Mouse (Mus musculus): Measurements from ENCODE around the gene Olfr373.
"Not testable (repeated sequence)": the region's sequence is repeated elsewhere in the genome, so short reads cannot be mapped to it uniquely, and the experiment has no call there.

The Olfr373 gene

DNA sequence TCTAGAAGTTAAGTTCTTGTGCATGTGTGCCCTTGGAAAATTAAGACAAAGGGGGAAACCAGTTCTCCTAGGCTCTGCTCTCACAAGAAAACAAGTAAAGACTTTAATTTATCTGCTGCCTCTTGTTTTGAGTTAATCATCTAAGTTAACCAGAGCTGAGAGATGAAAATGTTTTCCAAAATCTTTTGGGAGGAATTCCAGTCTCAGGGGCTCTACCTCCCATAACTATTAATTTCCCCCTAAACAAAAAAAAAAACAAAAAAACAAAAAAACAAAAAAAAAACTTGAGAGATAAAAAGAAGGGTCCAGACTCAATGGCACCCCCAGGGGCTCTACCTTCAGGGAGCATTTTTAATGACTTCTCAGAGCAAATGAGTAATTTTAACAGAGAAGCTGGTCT lies at the start of gene Olfr373:
Gene Olfr373 (plus strand): TSS at position 301 of the 400 bp plus-strand sequence.
- in situ Hi-C loops (cut with MseI, MboI), result loop anchor here in 1 of 2 experiments (25.0 kb wide), 1 partner anchor 946 kb away; no protein-coding TSS in a partner anchor

DNA sequence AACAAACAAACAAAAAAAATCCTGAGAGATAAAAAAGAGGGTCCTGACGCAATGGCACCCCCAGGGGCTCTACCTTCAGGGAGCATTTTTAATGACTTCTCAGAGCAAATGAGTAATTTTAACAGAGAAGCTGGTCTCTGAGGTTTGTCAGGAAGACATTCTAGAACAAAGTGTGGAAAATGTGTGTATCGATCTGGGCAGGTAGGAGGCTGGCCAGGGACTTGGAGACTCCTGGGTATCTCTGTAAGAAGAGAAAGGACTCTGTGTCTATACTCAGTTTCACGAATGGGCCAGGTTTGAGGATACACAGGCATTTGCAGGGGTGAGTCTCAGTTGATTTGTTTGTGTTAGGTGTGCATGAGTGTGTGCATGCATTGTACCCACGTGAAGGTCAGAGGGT lies 42.1 kb upstream of the Olfr373 start, which contains the start of gene Olfr372:
Gene Olfr372 (plus strand): TSS at position 301 of the 400 bp plus-strand sequence.
- in situ Hi-C loops (cut with MseI, MboI), result not testable (repeated sequence)

DNA sequence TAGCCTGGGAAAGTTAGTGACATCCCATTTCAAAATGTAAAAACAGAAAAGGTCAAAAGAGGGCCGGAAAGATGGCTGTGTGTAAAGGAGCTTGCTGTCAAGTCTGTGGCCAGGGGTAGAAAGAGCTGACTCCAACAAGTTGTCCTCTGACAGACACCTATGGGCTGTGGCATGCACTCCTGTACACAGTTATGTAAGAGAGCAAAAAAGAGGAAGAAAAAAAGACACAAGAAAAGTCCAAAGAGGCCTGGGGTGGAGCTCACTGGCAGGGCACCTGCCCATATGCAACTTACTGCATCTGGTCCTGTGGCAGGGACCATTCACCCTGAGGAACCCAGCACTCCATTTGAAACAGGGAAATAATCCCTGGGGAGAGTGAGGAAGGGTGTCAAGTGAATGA lies 40.5 kb upstream of the Olfr373 start:
- in situ Hi-C loops (cut with MseI, MboI), result no loop called here

DNA sequence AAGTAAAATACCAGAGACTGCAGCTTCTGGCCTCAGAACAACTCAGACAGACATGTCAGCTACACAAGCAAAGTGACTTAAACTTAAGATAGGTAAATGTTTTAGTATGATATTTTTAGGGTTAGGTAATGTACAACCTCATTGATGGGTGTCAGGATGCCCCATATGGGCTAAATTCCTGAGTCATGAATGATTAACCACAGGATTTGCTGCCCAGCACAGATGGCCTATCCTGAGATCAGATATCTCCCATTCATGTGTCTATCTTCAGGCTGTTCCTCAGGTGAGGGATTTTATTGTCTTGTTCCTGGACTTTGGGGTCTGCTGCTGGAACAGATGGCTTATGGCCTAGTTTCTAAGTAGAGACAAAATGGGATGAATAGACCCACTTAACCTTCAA lies 28.3 kb upstream of the Olfr373 start:
- in situ Hi-C loops (cut with MseI, MboI), result not testable (repeated sequence)

DNA sequence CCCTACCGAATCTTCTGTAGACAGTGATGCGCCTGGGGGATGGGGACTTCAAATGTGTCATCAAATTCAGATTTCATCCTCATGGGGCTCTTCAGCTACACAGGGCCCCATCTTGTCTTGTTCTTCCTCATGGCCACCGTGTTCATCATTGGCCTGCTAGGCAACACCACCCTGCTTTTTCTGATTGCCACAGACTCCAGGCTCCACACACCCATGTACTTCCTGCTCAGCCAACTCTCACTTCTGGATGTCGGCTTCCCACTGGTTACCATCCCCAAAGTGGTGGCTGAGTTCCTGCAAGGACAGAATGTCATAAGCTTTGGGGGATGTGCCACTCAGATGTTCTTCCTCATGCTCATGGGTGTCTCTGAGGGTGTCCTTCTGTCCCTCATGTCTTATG lies 25.3 kb upstream of the Olfr373 start:
- in situ Hi-C loops (cut with MseI, MboI), result not testable (repeated sequence)

DNA sequence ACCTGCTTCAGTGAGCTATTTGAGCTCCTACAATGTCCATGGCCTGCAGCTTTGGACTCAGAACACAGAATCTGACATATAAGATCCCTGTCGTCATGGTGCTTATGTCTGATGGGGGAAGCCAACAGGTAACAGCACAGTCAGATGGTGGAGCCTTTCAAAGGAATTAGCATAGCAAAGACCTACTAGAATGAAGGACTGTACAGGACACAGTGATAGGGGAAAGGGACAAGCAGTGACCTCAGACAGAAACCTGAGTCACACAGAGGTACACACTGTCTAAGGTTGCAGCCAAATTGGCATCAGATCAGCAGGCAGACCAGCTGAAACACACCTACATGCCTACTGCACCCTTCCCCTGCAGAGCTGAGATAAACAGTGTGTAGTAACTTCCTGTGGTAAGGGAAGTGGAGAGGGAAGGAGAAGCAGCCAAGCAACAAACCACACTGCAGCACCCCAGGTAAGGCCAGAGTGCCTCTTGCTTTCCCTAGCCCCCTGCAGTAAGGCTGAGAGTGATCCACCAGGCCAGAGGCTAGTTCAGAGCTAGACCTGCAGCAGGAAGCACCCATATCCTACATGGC lies 16.1 kb upstream of the Olfr373 start:
- in situ Hi-C loops (cut with MseI, MboI), result not testable (repeated sequence)

DNA sequence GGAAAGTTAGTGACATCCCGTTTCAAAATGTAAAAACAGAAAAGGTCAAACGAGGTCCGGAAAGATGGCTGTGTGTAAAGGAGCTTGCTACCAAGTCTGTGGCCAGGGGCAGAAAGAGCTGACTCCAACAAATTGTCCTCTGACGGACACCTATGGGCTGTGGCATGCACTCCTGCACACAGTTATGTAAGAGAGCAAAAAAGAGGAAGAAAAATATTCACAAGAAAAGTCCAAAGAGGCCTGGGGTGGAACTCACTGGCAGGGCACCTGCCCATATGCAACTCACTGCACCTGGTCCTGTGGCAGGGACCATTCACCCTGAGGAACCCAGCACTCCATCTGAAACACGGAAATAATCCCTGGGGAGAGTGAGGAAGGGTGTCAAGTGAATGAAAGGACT lies 1.8 kb downstream of the Olfr373 start:
- in situ Hi-C loops (cut with MseI, MboI), result loop anchor here in 1 of 2 experiments (25.0 kb wide), 1 partner anchor 947 kb away; no protein-coding TSS in a partner anchor

DNA sequence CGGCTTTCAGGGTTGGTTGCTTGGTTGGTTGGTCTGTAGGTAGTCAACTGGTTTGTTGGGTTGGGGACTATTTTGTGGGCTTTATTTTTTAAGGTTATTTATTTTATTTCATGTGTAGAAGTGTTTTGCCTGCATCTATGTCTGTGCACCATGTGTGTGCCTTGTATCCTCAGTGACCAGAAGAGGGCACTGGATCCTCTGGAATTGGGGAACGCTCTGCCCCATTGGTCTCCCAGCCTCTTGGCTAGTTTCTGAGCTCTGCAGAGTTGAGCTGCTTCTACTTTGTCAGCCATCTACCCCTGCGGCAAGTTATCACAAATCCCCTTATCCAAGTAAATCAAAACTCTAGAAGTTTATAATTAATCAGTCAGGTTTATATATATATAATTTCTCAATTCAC lies 4.6 kb downstream of the Olfr373 start:
- in situ Hi-C loops (cut with MseI, MboI), result loop anchor here in 1 of 2 experiments (25.0 kb wide), 1 partner anchor 950 kb away; no protein-coding TSS in a partner anchor

DNA sequence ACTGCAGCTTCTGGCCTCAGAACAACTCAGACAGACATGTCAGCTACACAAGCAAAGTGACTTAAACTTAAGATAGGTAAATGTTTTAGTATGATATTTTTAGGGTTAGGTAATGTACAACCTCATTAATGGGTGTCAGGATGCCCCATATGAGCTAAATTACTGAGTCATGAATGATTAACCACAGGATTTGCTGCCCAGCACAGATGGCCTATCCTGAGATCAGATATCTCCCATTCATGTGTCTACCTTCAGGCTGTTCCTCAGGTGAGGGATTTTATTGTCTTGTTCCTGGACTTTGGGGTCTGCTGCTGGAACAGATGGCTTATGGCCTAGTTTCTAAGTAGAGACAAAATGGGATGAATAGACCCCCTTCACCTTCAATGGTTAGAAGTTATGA lies 13.7 kb downstream of the Olfr373 start:
- in situ Hi-C loops (cut with MseI, MboI), result loop anchor here in 1 of 2 experiments (25.0 kb wide), 1 partner anchor 959 kb away; no protein-coding TSS in a partner anchor

DNA sequence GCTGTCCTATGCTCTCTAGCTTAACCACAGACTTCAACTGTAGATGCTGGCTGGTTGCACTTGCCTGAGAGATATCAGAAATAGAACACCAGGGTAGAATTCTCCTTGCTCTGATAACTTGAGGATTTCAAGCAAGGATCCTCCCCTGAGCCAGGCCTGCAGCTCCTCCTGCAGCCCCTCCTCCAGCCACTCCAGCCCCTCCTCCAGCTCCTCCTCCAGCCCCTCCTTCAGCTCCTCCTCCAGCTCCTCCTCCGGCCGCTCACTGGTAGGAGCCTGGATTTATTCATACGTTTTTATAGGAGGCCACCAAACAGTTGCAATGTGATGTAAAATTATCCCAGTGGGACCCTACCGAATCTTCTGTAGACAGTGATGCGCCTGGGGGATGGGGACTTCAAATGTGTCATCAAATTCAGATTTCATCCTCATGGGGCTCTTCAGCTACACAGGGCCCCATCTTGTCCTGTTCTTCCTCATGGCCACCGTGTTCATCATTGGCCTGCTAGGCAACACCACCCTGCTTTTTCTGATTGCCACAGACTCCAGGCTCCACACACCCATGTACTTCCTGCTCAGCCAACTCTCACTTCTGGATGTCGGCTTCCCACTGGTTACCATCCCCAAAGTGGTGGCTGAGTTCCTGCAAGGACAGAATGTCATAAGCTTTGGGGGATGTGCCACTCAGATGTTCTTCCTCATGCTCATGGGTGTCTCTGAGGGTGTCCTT lies 16.6 kb downstream of the Olfr373 start:
- in situ Hi-C loops (cut with MseI, MboI), result loop anchor here (25.0 kb wide), 1 partner anchor 962 kb away; no protein-coding TSS in a partner anchor

DNA sequence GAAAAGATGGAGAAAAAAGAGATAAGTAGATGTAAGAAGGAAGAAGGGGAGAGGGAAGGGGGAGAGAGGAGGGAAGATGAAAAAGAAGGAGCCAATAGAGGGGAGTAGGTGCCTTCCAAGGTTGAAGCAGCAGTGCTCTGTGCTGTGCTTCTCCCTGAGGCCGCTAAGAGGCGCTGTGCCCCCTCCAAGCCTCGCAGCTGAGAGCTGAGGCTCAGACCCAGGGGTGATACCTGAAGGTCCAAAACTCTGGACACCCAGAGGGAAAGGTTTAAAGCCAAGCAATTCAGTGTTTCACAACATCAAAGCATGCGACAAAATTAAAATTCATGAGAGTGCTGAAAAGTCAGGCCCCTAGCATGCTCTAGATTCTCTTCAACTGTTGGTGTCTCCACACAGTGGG lies 22.2 kb downstream of the Olfr373 start:
- in situ Hi-C loops (cut with MseI, MboI), result loop anchor here in 1 of 2 experiments (25.0 kb wide), 1 partner anchor 968 kb away; no protein-coding TSS in a partner anchor

DNA sequence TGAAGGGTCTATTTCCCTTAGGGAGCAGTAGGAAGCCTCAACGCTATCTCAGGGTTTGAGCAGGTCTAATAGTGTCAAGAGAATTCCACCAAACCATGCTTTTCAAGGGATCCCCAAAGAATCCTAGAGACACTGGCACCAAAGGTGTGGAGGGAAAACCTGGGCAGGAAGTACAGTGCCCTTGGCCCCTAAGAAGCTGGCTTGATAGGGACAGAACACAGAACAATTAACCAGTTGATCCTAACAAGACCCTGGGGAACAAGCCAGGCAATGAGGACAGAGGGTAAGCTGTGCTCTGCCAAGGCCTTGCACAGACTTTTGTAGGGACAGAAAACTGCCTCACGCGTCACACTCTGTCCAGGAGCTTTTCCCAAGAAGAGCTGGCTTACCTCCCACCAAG lies 23.8 kb downstream of the Olfr373 start, which contains the start of gene Olfr374:
Gene Olfr374 (plus strand): TSS at position 301 of the 400 bp plus-strand sequence.
- in situ Hi-C loops (cut with MseI, MboI), result loop anchor here in 1 of 2 experiments (25.0 kb wide), 1 partner anchor 969 kb away; no protein-coding TSS in a partner anchor

DNA sequence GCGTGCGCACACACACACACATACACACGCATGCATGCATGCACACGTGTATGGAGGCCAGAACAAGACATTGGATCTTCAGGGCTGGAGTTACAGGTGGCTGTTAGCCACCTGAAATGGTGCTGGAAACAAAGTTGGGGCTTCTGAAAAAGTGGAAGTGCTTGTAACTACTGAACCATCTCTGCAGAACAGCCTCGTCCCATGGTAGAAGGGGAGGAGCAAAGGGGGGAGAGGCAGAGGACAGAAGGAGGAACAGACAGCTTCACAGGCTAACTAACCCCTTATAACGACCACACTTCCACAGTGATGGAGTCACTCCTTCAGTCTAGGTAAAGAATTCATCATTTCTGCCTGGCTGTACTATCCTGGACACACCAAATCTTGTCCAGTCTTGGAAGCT lies 27.9 kb downstream of the Olfr373 start:
- in situ Hi-C loops (cut with MseI, MboI), result loop anchor here in 1 of 2 experiments (25.0 kb wide), 1 partner anchor 974 kb away; no protein-coding TSS in a partner anchor

DNA sequence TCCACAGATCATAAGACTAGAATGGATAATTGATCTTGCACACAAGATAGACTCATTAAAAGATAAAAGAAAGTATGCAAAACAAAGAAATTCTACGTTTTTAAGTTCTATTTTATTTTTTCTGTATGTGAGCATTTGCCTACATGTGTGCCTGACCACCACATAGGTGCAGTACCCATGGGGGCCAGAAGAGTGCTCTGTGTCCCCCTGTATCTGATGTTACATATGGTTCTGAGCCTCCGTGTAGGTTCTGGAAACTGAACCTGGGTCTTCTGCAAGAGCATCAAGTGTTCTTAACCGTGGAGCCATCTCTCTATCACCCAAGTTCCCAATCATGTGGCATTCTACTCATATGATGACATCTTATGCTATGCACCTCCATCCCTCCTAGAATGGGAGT lies 29.5 kb downstream of the Olfr373 start:
- in situ Hi-C loops (cut with MseI, MboI), result loop anchor here in 1 of 2 experiments (25.0 kb wide), 1 partner anchor 975 kb away; no protein-coding TSS in a partner anchor

DNA sequence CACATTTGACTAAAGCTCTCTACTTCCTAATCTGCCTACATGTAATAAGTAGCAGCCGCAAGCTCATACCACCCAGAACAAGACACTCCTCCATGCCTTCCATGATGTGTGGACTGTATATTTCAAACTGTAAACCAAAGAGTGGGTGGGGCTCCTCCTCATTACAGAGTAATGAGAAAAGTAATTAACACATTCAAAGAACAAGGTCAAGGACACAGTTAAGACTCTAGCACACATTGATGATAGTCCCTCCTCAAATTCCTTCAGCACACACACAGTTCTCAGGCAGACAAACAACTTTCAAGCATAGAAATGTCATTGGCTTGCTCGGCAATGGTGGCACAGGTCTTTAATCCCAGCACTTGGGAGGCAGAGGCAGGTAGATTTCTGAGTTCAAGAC lies 32.2 kb downstream of the Olfr373 start:
- in situ Hi-C loops (cut with MseI, MboI), result loop anchor here in 1 of 2 experiments (25.0 kb wide), 1 partner anchor 978 kb away; no protein-coding TSS in a partner anchor

DNA sequence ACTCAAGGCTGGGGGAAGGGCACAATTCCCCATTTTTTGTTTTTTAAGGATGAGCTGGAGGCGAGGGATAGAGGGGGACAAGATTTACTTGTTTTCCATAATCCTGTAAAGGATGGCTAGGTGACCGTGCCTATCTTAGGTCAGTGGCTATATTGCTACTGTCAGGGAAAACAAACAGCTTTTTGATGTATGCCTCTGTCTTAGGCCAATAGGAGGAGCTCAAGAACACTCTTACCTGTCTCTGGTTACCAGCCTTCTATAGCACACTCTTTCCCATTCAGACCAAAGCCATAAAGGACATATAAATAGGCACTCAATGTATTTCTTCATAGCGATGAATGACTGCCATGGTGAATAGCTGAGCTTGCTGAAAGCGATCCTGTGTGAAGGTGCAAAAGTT lies 35.6 kb downstream of the Olfr373 start:
- in situ Hi-C loops (cut with MseI, MboI), result loop anchor here in 1 of 2 experiments (25.0 kb wide), 1 partner anchor 981 kb away; no protein-coding TSS in a partner anchor

DNA sequence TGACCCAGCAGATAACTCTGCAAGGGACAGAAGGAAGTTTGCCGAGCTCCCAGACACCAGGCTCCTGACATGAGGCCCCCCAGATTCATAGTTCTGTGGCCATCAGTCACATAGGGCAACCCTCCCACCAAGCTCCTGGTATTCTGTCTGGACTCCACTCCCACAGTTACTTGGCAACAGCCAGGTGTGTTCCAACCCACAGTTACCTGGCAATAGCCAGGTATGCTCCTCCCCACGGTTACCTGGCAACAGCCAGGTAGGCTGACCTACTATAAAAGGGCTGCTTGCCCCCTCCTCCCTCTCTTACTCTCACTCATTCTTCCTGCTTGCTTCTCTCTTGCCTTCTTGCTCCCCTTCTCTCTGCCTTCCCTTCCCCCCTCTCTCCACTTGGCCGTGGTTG lies 38.5 kb downstream of the Olfr373 start:
- in situ Hi-C loops (cut with MseI, MboI), result loop anchor here in 1 of 2 experiments (25.0 kb wide), 1 partner anchor 984 kb away; no protein-coding TSS in a partner anchor

DNA sequence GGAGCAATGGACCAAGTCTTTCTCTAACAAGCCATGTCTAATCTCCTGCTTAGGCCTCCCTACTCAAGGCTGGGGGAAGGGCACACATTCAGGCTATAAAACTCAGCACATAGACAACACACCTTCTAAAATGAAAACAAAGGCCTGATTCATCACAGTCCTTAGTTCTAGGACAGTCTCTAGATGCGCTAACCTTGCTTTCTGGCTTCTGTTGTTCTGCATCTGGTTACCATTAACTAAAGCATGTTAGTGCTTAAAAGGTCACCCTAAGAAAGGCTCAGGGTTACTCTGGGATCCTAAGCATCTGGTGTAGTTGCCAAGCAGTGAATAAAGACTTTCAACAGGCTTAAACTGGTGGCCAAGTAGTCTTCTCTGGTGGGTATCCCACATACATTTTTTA lies 39.0 kb downstream of the Olfr373 start:
- in situ Hi-C loops (cut with MseI, MboI), result loop anchor here in 1 of 2 experiments (25.0 kb wide), 1 partner anchor 985 kb away; no protein-coding TSS in a partner anchor

DNA sequence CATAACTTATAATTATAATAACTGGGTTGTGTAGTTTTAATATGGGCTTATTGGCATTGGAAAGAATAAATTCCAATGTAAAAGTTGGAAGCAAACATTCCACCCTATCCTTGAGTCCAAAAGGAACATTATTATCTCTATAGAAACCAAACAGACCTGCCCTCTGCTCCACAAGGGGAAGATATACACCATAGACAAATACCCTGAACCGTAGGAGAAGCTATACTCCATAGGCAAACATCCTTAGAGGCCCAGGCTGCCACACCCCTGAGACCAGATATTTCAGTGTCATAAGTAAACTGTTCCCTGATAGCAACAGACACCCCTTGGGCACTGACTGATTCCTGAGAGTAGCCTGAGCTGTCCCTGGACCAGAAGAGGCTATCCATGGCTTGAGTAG lies 44.9 kb downstream of the Olfr373 start:
- in situ Hi-C loops (cut with MseI, MboI), result no loop called here

DNA sequence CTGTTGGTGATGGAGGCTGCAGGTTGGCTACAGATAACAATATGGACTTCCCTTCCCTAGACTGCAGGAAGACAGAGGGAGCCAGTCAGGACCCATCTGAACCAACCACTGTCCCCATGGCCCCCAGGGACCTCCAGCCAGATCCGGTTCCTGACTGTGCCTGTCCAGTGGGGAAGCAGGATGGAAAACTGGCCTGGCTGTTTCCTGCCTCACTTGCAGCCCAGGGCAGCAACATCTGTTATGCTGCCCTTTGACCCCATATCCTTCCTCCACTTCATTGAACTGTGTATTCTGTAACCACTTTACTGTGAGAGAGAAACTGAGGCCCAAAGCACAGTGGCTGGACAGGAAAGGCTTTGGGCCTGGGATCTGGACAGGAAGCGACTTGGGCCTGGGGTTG lies 48.3 kb downstream of the Olfr373 start:
- in situ Hi-C loops (cut with MseI, MboI), result no loop called here

DNA sequence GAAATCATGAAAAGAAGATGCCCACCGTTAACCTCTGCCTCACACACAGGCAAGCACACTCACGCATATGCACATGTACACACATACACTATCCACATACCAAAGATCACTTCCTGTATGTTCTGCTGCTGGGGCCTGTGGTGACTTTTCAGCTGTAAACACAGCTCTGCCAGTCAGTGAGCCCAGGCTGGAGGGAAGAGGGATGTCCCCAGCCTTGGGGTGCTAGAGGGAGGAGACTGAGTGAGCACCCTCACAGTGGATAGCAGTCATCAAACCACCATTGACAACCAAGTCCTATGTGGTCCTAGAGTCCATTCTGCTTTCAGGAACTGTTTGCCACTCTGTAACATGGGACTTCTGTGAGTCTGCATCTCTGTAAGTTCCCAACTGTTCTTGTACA lies 48.9 kb downstream of the Olfr373 start:
- in situ Hi-C loops (cut with MseI, MboI), result no loop called here

DNA sequence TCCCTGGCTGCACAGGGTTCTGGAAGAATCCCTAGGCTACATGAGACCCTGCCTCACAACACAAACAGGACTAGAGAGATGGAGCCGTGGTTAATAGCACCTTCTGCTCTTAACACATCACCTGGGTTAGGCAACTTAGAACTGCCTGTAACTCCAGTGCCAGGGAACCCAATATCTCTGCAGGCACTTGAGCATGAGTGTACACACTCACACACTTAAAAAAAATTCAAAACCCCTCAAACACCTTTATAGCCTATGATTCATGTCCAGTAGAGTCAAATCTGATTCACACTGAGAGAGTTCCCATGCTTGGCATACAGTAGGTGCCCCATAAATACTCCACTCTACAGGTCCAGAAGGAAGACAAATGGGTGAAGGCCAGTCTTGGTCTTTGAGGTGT lies 49.4 kb downstream of the Olfr373 start:
- in situ Hi-C loops (cut with MseI, MboI), result no loop called here
